Mouse (Mus musculus) G1E (cell line): ENCODE results near the gene RPS10-NUDT3.

Experiments
- CTCF ChIP-seq: IDR thresholded peaks from 2 replicates; pipeline ENCODE4 v1.5.1; 2012; ENCODE audit warnings: low read depth, low read length, inconsistent platforms, mixed read lengths
- GATA1 ChIP-seq: IDR thresholded peaks from 2 replicates; pipeline ENCODE4 v1.6.1; 2012; ENCODE audit warnings: borderline replicate concordance, low read length, inconsistent platforms, mixed read lengths
- POLR2AphosphoS5 ChIP-seq: IDR thresholded peaks from 2 replicates; pipeline ENCODE4 v1.6.1; 2012; ENCODE audit warnings: low read depth, low read length, inconsistent platforms; ENCODE audit not compliant: insufficient replicate concordance
- TAL1 ChIP-seq: conservative IDR thresholded peaks from 2 replicates; pipeline ENCODE4 v1.6.1; 2012; ENCODE audit warnings: low read depth, low read length, inconsistent platforms, mixed read lengths

DNA sequence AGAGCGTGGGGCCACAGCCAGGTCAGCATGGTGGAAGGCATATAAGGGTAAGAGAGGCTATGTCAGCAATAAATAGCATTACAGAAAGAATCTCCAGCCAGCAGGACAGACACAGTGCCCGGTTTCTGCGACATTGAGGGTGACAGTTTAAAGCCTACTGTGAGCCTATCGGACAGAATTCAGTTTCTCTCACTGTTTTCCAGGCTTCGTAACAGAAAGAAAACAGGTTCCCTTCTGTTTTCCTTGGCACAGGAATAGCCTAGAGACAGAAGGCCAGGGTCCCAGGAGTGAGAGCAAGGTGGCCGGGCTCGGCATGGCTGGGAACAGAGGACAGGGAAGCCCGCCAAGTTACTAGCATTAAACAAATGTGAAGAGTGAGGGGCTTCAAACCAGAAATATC, 55.2 kb downstream of the RPS10-NUDT3 start:
- no peak for TF ChIP-seq CTCF
- no peak for TF ChIP-seq GATA1
- TF ChIP-seq POLR2AphosphoS5 = no peak
- TF ChIP-seq TAL1 = no peak
